Mouse (Mus musculus): ENCODE data around the gene Gm47791. TPM values are rescaled to one million over a fixed set of nuclear protein-coding genes. Genes with fewer than 3 reads are reported as not detected.

Gene Gm47791
- not detected for total RNA-seq (2021)
- long read RNA-seq, experiment 1, result 0 reads
- long read RNA-seq, experiment 2, result 0 reads

- no peak for DNase-seq
- intact Hi-C loops (cut with DNase I), result no loop called here
These were observed at the start of gene Gm47791 for GRCm38 (mm10) chr1:82771022-82771586. Gene Gm47791, minus strand, starts transcription at chr1:82771243.

GRCm38 (mm10) chr1:82820626-82821186 is 49.7 kb upstream of the Gm47791 start:
- intact Hi-C loops (cut with DNase I), result no loop called here
- no peak for DNase-seq

GRCm38 (mm10) chr1:82820179-82820578 is 49.1 kb upstream of the Gm47791 start:
- DNase-seq, result peak in 1 of 2 experiments; percentile 28
- intact Hi-C loops (cut with DNase I), result no loop called here

- no peak for DNase-seq
- intact Hi-C loops (cut with DNase I), result no loop called here
These were observed 48.3 kb upstream of the Gm47791 start for GRCm38 (mm10) chr1:82819366-82819765.

GRCm38 (mm10) chr1:82815941-82816716 is 45.1 kb upstream of the Gm47791 start:
- intact Hi-C loops (cut with DNase I), result no loop called here
- DNase-seq, result no peak

- DNase-seq, result no peak
- intact Hi-C loops (cut with DNase I), result no loop called here
These were observed 40.7 kb upstream of the Gm47791 start for GRCm38 (mm10) chr1:82811766-82812165.

- intact Hi-C loops (cut with DNase I), result no loop called here
- DNase-seq, result no peak
These were observed 37.5 kb upstream of the Gm47791 start for GRCm38 (mm10) chr1:82808564-82808963.

- intact Hi-C loops (cut with DNase I), result no loop called here
- DNase-seq, result no peak
These were observed 36.2 kb upstream of the Gm47791 start for GRCm38 (mm10) chr1:82807206-82807605.

GRCm38 (mm10) chr1:82806391-82806790 is 35.3 kb upstream of the Gm47791 start:
- peak; percentile 8 to 25 for DNase-seq
- intact Hi-C loops (cut with DNase I), result no loop called here

GRCm38 (mm10) chr1:82804059-82804458 is 33.0 kb upstream of the Gm47791 start:
- intact Hi-C loops (cut with DNase I), result no loop called here

GRCm38 (mm10) chr1:82803608-82804007 is 32.6 kb upstream of the Gm47791 start:
- intact Hi-C loops (cut with DNase I), result no loop called here
- DNase-seq, result no peak

More at GRCm38 (mm10) chr1:82804059-82804458, 33.0 kb upstream of the Gm47791 start:
- DNase-seq, result no peak

GRCm38 (mm10) chr1:82801105-82801783 is 30.2 kb upstream of the Gm47791 start:
- intact Hi-C loops (cut with DNase I), result no loop called here
- no peak for DNase-seq

GRCm38 (mm10) chr1:82798922-82799321 is 27.9 kb upstream of the Gm47791 start:
- intact Hi-C loops (cut with DNase I), result no loop called here
- no peak for DNase-seq

GRCm38 (mm10) chr1:82798304-82798703 is 27.3 kb upstream of the Gm47791 start:
- no peak for DNase-seq
- intact Hi-C loops (cut with DNase I), result no loop called here

GRCm38 (mm10) chr1:82797088-82797487 is 26.0 kb upstream of the Gm47791 start:
- DNase-seq, result no peak
- intact Hi-C loops (cut with DNase I), result no loop called here

- intact Hi-C loops (cut with DNase I), result no loop called here
- no peak for DNase-seq
These were observed 24.8 kb upstream of the Gm47791 start for GRCm38 (mm10) chr1:82795702-82796443.

- intact Hi-C loops (cut with DNase I), result no loop called here
- DNase-seq, result no peak
These were observed 24.2 kb upstream of the Gm47791 start for GRCm38 (mm10) chr1:82795211-82795610.

- no peak for DNase-seq
- intact Hi-C loops (cut with DNase I), result no loop called here
These were observed 22.9 kb upstream of the Gm47791 start for GRCm38 (mm10) chr1:82793986-82794385.

GRCm38 (mm10) chr1:82793110-82793509 is 22.1 kb upstream of the Gm47791 start:
- intact Hi-C loops (cut with DNase I), result no loop called here
- no peak for DNase-seq

- intact Hi-C loops (cut with DNase I), result no loop called here
These were observed 21.2 kb upstream of the Gm47791 start for GRCm38 (mm10) chr1:82792238-82792637.

More at GRCm38 (mm10) chr1:82792238-82792637, 21.2 kb upstream of the Gm47791 start:
- DNase-seq, result no peak
